Mouse (Mus musculus) testis, adult 2 months (tissue): ENCODE measurements at regions not wholly inside any gene's neighbourhood (a gene's known extent, or its start where the extent isn't known, plus 50 kb on each side); places are given as distances from the start of the nearest gene placed in this dataset.
"Not testable (repeated sequence)": the region's sequence is repeated elsewhere in the genome, so short reads cannot be mapped to it uniquely, and the experiment has no call there.

Experiments used
- H3K27ac ChIP-seq: fragments of 200-500 bp; 2 replicates; pipeline ENCODE4 v1.5.1; 2012; ENCODE audit warnings: low read depth, low read length; ENCODE audit not compliant: control insufficient read depth, insufficient read depth
- H3K27me3 ChIP-seq: fragments of 200-500 bp; 2 replicates; pipeline ENCODE4 v1.6.1; 2012; ENCODE audit warnings: mild to moderate bottlenecking, low read length, moderate library complexity; ENCODE audit not compliant: control insufficient read depth, insufficient read depth
- H3K36me3 ChIP-seq: fragments of 200-500 bp; 2 replicates; pipeline ENCODE4 v1.6.1; 2012; ENCODE audit warnings: mild to moderate bottlenecking, low read length; ENCODE audit not compliant: control insufficient read depth, insufficient read depth
- H3K4me1 ChIP-seq: fragments of 200-500 bp; 2 replicates; pipeline ENCODE4 v1.6.1; 2012; ENCODE audit warnings: low read length; ENCODE audit not compliant: control insufficient read depth, insufficient read depth
- H3K4me3 ChIP-seq: fragments of 200-500 bp; 2 replicates; pipeline ENCODE4 v1.5.1; 2012; ENCODE audit warnings: low read depth, mild to moderate bottlenecking, low read length, moderate library complexity, mixed read lengths; ENCODE audit not compliant: control insufficient read depth
- CTCF ChIP-seq: fragments of 200-500 bp; IDR thresholded peaks from 2 replicates; pipeline ENCODE4 v1.5.1; 2012; ENCODE audit warnings: low read depth, mild to moderate bottlenecking, inconsistent platforms, low read length, moderate library complexity; ENCODE audit not compliant: control insufficient read depth, insufficient read depth, insufficient replicate concordance
- POLR2A ChIP-seq: fragments of 200-500 bp; IDR thresholded peaks from 2 replicates; pipeline ENCODE4 v1.6.1; 2012; ENCODE audit warnings: low read depth, mild to moderate bottlenecking, inconsistent platforms, low read length, moderate library complexity; ENCODE audit not compliant: control insufficient read depth

- no peak overlapping the region for H3K27ac ChIP-seq
Measured at GRCm38 (mm10) chr9:32949036-32949435, 313.0 kb downstream of the Ets1 start.

GRCm38 (mm10) chr9:32958716-32959115 is 322.7 kb downstream of the Ets1 start:
- Histone ChIP-seq H3K4me1 (no peaks in the 10 kb centered on the region), H3K4me3 (no peak overlapping the region), H3K27ac (no peak overlapping the region), H3K36me3 (no peaks in the 10 kb centered on the region), H3K27me3 (no peaks in the 10 kb centered on the region)
- TF ChIP-seq CTCF (no peak), POLR2A (no peak)

More at GRCm38 (mm10) chr9:32949036-32949435, 313.0 kb downstream of the Ets1 start:
- no peak for TF ChIP-seq POLR2A
- no peak for TF ChIP-seq CTCF
- H3K36me3 ChIP-seq, result no peaks in the 10 kb centered on the region
- H3K27me3 ChIP-seq, result no peaks in the 10 kb centered on the region
- no peaks in the 10 kb centered on the region for H3K4me1 ChIP-seq
- no peak overlapping the region for H3K4me3 ChIP-seq

GRCm38 (mm10) chr9:32959468-32959867 is 323.4 kb downstream of the Ets1 start:
- not testable (repeated sequence) for H3K27ac ChIP-seq, H3K4me3 ChIP-seq, H3K4me1 ChIP-seq, H3K36me3 ChIP-seq, H3K27me3 ChIP-seq

GRCm38 (mm10) chr9:32962679-32963205 is 326.7 kb downstream of the Ets1 start:
- Histone ChIP-seq H3K27me3 (no peaks in the 10 kb centered on the region), H3K4me1 (no peaks in the 10 kb centered on the region), H3K27ac (no peak overlapping the region), H3K4me3 (no peak overlapping the region), H3K36me3 (no peaks in the 10 kb centered on the region)
- TF ChIP-seq POLR2A, result no peak
- TF ChIP-seq CTCF, result no peak

GRCm38 (mm10) chr9:32968446-32968845 is 332.4 kb downstream of the Ets1 start:
- Histone ChIP-seq H3K4me1 (no peaks in the 10 kb centered on the region; the same call in 1 of the 2 replicates), H3K4me3 (no peak overlapping the region), H3K27ac (no peak overlapping the region), H3K27me3 (no peaks in the 10 kb centered on the region), H3K36me3 (no peaks in the 10 kb centered on the region)
- TF ChIP-seq CTCF (no peak), POLR2A (no peak)

GRCm38 (mm10) chr9:32971421-32971820 is 335.4 kb downstream of the Ets1 start:
- no peak overlapping the region for H3K27ac ChIP-seq
- no peaks in the 10 kb centered on the region for H3K36me3 ChIP-seq
- TF ChIP-seq POLR2A, result no peak
- no peak for TF ChIP-seq CTCF
- no peaks in the 10 kb centered on the region; the same call in 1 of the 2 replicates for H3K4me1 ChIP-seq
- H3K27me3 ChIP-seq, result no peaks in the 10 kb centered on the region
- H3K4me3 ChIP-seq, result no peak overlapping the region

GRCm38 (mm10) chr9:32971926-32972325 is 335.9 kb downstream of the Ets1 start:
- H3K4me1 ChIP-seq, result no peaks in the 10 kb centered on the region; the same call in 1 of the 2 replicates
- H3K4me3 ChIP-seq, result no peak overlapping the region
- no peak for TF ChIP-seq CTCF
- no peak for TF ChIP-seq POLR2A
- no peaks in the 10 kb centered on the region for H3K27me3 ChIP-seq
- H3K27ac ChIP-seq, result no peak overlapping the region
- H3K36me3 ChIP-seq, result no peaks in the 10 kb centered on the region

GRCm38 (mm10) chr9:32972431-32973052 is 336.5 kb downstream of the Ets1 start:
- Histone ChIP-seq H3K27me3 (no peaks in the 10 kb centered on the region), H3K4me3 (no peak overlapping the region), H3K27ac (no peak overlapping the region), H3K36me3 (no peaks in the 10 kb centered on the region), H3K4me1 (no peaks in the 10 kb centered on the region; the same call in 1 of the 2 replicates)
- TF ChIP-seq POLR2A (no peak), CTCF (no peak)
